Mouse (Mus musculus): Measurements from ENCODE around the gene Rad9a. TPM values are rescaled to one million over a fixed set of nuclear protein-coding genes. Genes with fewer than 3 reads are reported as not detected.

Rad9a gene
- polyA plus RNA-seq, 1 experiment from 2014 or later: 14.3 TPM

DNA sequence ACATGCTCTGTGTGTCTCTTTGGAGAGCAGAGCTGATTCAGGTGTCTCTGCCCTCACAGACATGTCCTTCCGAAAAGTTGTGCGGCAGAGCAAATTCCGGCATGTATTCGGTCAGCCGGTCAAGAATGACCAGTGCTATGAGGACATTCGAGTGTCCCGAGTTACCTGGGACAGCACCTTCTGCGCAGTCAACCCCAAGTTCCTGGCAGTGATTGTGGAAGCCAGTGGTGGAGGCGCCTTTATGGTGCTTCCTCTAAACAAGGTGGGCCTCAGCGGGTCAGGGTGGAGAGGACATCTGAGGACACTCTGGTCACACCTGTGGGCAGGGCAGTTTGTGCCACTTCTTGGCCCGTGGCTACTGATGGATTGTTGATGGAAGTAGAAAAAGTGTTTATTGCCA is 52.2 kb downstream of the Rad9a start:
- Histone ChIP-seq H3K9me3 (ENCODE audit: low read length) (no peaks in the 10 kb centered on the region), H3K27me3 (replicated peaks; ENCODE audit: insufficient read depth, low read length) (no peaks in the 10 kb centered on the region), H3K4me2 (replicated peaks; ENCODE audit: low read depth, low read length) (peak overlapping the region; percentile 79), H3K36me3 (ENCODE audit: insufficient read depth, low read length) (peaks cover 3% of the 10 kb centered on the region; the same call in 1 of the 2 replicates), H3K9ac (replicated peaks; ENCODE audit: low read depth) (peak overlapping the region; percentile 90), H3K4me1 (ENCODE audit: insufficient read depth, low read depth, low read length) (peaks cover 12% of the 10 kb centered on the region; the same call in 1 of the 2 replicates), H3K27ac (ENCODE audit: low read length) (peak overlapping the region; percentile 87), H3K4me3 (ENCODE audit: low read depth, low read length) (peak overlapping the region; percentile 90)
- TF ChIP-seq CTCF (IDR thresholded peaks at IDR 0.05) (no peak), EP300 (IDR thresholded peaks at IDR 0.05) (no peak)
- ATAC-seq (no peak), DNase-seq (ENCODE audit: low spot score) (no peak)
- WGBS: 73% methylated on average over 11 of the region's 11 CpGs

DNA sequence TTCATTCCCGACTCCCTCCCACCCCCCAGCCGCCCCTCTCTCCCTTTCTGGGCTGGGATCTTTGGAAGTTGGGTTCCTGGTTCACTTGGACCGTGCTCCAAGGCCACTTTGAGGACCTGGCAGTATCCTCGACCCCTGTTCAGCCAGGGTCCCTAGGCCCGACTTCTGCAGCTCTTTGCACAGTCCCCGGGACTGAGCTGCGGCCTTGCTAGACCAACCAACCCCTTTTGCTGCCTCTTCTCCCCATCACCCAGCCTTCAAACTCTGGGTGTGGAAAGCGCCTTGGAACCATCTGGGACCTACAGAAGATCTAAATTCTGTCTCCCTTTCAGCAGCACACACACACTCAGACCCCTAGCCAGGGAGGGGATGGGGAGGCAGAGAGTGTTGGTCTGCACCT is 52.6 kb downstream of the Rad9a start:
- Histone ChIP-seq H3K4me2 (replicated peaks; ENCODE audit: low read depth, low read length) (peak overlapping the region; percentile 79), H3K9me3 (ENCODE audit: low read length) (no peaks in the 10 kb centered on the region), H3K36me3 (ENCODE audit: insufficient read depth, low read length) (peaks cover 3% of the 10 kb centered on the region; the same call in 1 of the 2 replicates), H3K9ac (replicated peaks; ENCODE audit: low read depth) (peak overlapping the region; percentile 90), H3K4me1 (ENCODE audit: insufficient read depth, low read depth, low read length) (peaks cover 12% of the 10 kb centered on the region; the same call in 1 of the 2 replicates), H3K4me3 (ENCODE audit: low read depth, low read length) (peak overlapping the region; percentile 90), H3K27ac (ENCODE audit: low read length) (peak overlapping the region; percentile 87), H3K27me3 (replicated peaks; ENCODE audit: insufficient read depth, low read length) (no peaks in the 10 kb centered on the region)
- WGBS: 0% methylated on average over 6 of the region's 8 CpGs
- DNase-seq (ENCODE audit: low spot score) (no peak), ATAC-seq (peak; percentile 27)
- TF ChIP-seq EP300 (IDR thresholded peaks at IDR 0.05): no peak
- no peak for TF ChIP-seq CTCF (IDR thresholded peaks at IDR 0.05)

DNA sequence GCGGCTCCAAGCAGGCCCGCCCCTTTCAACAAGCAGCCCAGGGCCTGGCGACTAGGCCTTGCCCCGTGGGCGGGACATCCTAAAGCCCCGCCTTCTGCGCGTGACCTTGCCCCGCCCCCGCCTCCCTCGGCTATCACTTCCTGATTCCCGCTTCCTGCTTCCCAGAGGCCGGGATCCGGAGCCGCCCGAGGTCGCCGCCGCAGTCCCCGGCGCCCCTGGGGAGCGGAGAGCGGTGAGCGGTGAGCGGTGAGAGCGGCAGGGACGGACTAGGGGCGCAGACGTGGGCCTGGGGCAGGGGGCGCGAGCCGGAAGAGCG is 53.0 kb downstream of the Rad9a start, which contains the start of gene Coro1b:
TSS of gene Coro1b (plus strand) at position 129 of the 316 bp plus-strand sequence.
- under 1% methylated on average over 20 of the region's 33 CpGs for WGBS
- Histone ChIP-seq H3K36me3 (ENCODE audit: insufficient read depth, low read length) (peaks cover 3% of the 10 kb centered on the region; the same call in 1 of the 2 replicates), H3K4me3 (ENCODE audit: low read depth, low read length) (peak within 1 kb of the TSS; percentile 90), H3K9me3 (ENCODE audit: low read length) (no peaks in the 10 kb centered on the region), H3K27ac (ENCODE audit: low read length) (peak within 1 kb of the TSS; percentile 87), H3K4me2 (replicated peaks; ENCODE audit: low read depth, low read length) (peak within 1 kb of the TSS; percentile 79), H3K9ac (replicated peaks; ENCODE audit: low read depth) (peak within 1 kb of the TSS; percentile 90), H3K27me3 (replicated peaks; ENCODE audit: insufficient read depth, low read length) (no peaks in the 10 kb centered on the region), H3K4me1 (ENCODE audit: insufficient read depth, low read depth, low read length) (peaks cover 12% of the 10 kb centered on the region; the same call in 1 of the 2 replicates)
- TF ChIP-seq EP300 (IDR thresholded peaks at IDR 0.05) (no peak), CTCF (IDR thresholded peaks at IDR 0.05) (no peak)
- ATAC-seq (peak; percentile 96), DNase-seq (ENCODE audit: low spot score) (peak; percentile 97)

DNA sequence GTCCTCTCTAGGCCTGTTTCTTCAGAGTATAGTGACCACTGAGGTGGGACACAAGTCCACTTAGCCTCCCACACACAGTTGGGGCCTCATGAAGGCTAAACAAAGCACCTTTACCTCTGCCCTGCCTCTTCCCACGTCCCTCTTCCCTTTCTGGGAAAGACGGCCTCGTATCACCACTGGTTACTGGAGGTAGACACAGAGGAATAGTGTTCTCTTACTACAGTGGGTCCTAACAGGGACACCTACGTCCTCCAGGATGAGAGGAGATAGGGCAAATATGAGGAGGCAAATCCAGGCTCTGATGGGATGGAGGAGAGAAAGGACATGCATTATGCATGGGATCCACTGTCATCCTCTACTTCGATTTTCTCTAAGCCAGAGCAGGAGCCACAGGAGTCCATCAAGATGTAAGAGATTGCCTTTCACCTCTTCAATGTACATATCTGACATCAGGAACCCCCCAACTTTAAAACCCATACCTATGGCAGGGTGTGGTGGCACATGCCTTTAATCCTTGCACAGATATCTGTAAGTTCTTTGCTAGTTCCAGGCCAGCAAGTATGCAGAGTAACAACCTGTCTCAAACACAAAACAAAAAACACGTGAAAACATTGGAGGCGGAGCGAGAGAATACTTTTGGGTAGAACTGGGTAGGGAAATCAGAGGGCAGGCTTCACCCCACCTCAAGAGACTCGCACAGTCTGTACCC is 53.5 kb downstream of the Rad9a start:
- no peak for TF ChIP-seq EP300 (IDR thresholded peaks at IDR 0.05)
- TF ChIP-seq CTCF (IDR thresholded peaks at IDR 0.05): no peak
- ATAC-seq: no peak
- peak overlapping the region; percentile 69 for H3K27ac ChIP-seq (ENCODE audit: low read length)

DNA sequence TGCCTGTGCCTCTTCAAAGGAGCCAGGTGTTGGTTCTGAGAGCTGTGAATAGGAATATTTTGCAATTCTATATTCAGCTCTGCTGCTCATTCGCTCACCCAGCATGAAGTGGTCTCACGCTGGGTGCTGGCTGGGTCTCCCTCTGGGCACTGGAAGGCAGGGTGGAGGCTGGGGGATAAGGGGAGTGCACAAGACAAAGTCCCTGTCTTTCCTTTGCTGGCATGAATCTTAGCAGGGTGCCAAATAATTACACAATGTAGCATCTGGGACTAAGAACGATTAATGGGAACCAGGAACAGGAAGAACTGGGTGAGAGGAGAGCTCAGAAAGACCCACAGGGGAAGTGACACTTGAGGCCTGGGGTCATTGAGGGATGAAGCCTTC is 54.4 kb downstream of the Rad9a start:
- WGBS: 41% methylated on average over 3 of the region's 3 CpGs
- DNase-seq (ENCODE audit: low spot score) (peak; percentile 55), ATAC-seq (peak; percentile 5; the same call in 1 of the 2 replicates)
- no peak overlapping the region for H3K9ac ChIP-seq (replicated peaks; ENCODE audit: low read depth)
- TF ChIP-seq CTCF (IDR thresholded peaks at IDR 0.05) (no peak), EP300 (IDR thresholded peaks at IDR 0.05) (no peak)
- H3K4me2 ChIP-seq (replicated peaks; ENCODE audit: low read depth, low read length): no peak overlapping the region
- no peak overlapping the region for H3K4me3 ChIP-seq (ENCODE audit: low read depth, low read length)
- H3K27ac ChIP-seq (ENCODE audit: low read length): peak overlapping the region; percentile 69; the same call in 1 of the 2 replicates
- no peaks in the 10 kb centered on the region; the same call in 1 of the 2 replicates for H3K36me3 ChIP-seq (ENCODE audit: insufficient read depth, low read length)
- H3K27me3 ChIP-seq (replicated peaks; ENCODE audit: insufficient read depth, low read length): no peaks in the 10 kb centered on the region
- H3K9me3 ChIP-seq (ENCODE audit: low read length): no peaks in the 10 kb centered on the region
- peaks cover 12% of the 10 kb centered on the region; the same call in 1 of the 2 replicates for H3K4me1 ChIP-seq (ENCODE audit: insufficient read depth, low read depth, low read length)

More for the DNA sequence above, 53.5 kb downstream of the Rad9a start:
- Histone ChIP-seq H3K9ac (replicated peaks; ENCODE audit: low read depth) (peak overlapping the region; percentile 90; the same call in 1 of the 2 replicates), H3K4me2 (replicated peaks; ENCODE audit: low read depth, low read length) (peak overlapping the region; percentile 79), H3K27me3 (replicated peaks; ENCODE audit: insufficient read depth, low read length) (no peaks in the 10 kb centered on the region), H3K9me3 (ENCODE audit: low read length) (no peaks in the 10 kb centered on the region), H3K4me3 (ENCODE audit: low read depth, low read length) (peak overlapping the region; percentile 90), H3K4me1 (ENCODE audit: insufficient read depth, low read depth, low read length) (peaks cover 12% of the 10 kb centered on the region; the same call in 1 of the 2 replicates), H3K36me3 (ENCODE audit: insufficient read depth, low read length) (no peaks in the 10 kb centered on the region; the same call in 1 of the 2 replicates)
- WGBS: 38% methylated on average over 9 of the region's 9 CpGs
- no peak for DNase-seq (ENCODE audit: low spot score)

DNA sequence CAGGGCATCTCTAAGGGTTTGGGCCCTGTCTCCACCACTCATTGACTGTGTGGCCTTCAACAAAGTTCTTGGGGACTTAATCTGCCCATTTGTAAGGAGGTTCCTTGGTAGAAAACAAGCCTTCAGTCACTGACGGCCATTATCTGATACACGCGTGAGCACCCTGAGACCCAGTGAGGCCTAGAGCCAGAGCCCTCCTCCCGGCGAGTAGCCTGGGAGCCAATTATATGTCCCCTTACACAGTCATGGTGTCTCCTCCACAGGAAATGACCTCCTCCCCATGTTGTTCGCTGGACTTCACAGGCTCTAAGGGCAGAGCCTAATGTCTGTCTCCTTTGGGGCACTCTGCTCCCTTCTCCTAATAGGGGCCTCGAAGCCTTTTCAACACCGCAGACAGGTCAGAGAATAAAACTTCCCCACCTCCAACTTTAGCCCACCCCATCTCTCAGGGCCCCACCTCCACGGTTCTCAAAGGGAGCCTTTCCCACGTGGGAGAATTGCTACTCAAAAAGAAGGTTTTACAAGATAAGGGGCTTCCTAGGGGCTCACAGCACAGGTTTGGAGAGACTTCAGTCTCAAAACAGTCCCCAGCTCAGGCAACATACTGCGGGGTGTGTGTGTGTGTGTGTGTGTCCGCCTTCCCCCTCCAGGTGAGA is 55.0 kb downstream of the Rad9a start:
- ATAC-seq: no peak
- no peak for DNase-seq (ENCODE audit: low spot score)
- Histone ChIP-seq H3K27me3 (replicated peaks; ENCODE audit: insufficient read depth, low read length) (no peaks in the 10 kb centered on the region), H3K9ac (replicated peaks; ENCODE audit: low read depth) (no peak overlapping the region), H3K4me2 (replicated peaks; ENCODE audit: low read depth, low read length) (no peak overlapping the region), H3K4me3 (ENCODE audit: low read depth, low read length) (no peak overlapping the region), H3K27ac (ENCODE audit: low read length) (0 out of 2 replicates have a peak overlapping the region, but pooled peaks have one; percentile 69), H3K4me1 (ENCODE audit: insufficient read depth, low read depth, low read length) (peaks cover 12% of the 10 kb centered on the region; the same call in 1 of the 2 replicates), H3K9me3 (ENCODE audit: low read length) (no peaks in the 10 kb centered on the region), H3K36me3 (ENCODE audit: insufficient read depth, low read length) (no peaks in the 10 kb centered on the region; the same call in 1 of the 2 replicates)
- TF ChIP-seq CTCF (IDR thresholded peaks at IDR 0.05): no peak
- TF ChIP-seq EP300 (IDR thresholded peaks at IDR 0.05): no peak
- 62% methylated on average over 12 of the region's 12 CpGs for WGBS

Measured in lung, postnatal 0 days (tissue).